Mouse (Mus musculus) brain, embryonic 14.5 days (tissue): ENCODE data around the gene Pdgfd.

Experiments
- CTCF ChIP-seq: fragments of 200-500 bp; IDR thresholded peaks from 2 replicates; pipeline ENCODE4 v1.5.1; 2012; ENCODE audit warnings: inconsistent platforms, mild to moderate bottlenecking, moderate library complexity, borderline replicate concordance; ENCODE audit not compliant: insufficient read depth, insufficient read length; ENCODE audit errors: extremely low read depth
- POLR2A ChIP-seq: fragments of 200-500 bp; IDR thresholded peaks from 2 replicates; pipeline ENCODE4 v1.6.1; 2012; ENCODE audit warnings: mild to moderate bottlenecking, inconsistent platforms, borderline replicate concordance; ENCODE audit not compliant: poor library complexity, insufficient read depth, insufficient read length, severe bottlenecking; ENCODE audit errors: extremely low read depth

GRCm38 (mm10) chr9:6193352-6193751 lies 25.0 kb downstream of the Pdgfd start:
- no peak for TF ChIP-seq POLR2A
- no peak for TF ChIP-seq CTCF
